Mouse (Mus musculus) liver, embryonic 14.5 days (tissue): ENCODE results near the gene Ifi203.
"Not testable (repeated sequence)": the region's sequence is repeated elsewhere in the genome, so short reads cannot be mapped to it uniquely, and the experiment has no call there.

Experiments used
- CTCF ChIP-seq: IDR thresholded peaks from 2 replicates; pipeline ENCODE4 v1.5.1; 2016; ENCODE audit warnings: antibody characterized with exemption, low read depth, control low read depth
- EP300 ChIP-seq: IDR thresholded peaks from 2 replicates; pipeline ENCODE4 v1.6.1; 2016; ENCODE audit warnings: antibody characterized with exemption, low read depth

DNA sequence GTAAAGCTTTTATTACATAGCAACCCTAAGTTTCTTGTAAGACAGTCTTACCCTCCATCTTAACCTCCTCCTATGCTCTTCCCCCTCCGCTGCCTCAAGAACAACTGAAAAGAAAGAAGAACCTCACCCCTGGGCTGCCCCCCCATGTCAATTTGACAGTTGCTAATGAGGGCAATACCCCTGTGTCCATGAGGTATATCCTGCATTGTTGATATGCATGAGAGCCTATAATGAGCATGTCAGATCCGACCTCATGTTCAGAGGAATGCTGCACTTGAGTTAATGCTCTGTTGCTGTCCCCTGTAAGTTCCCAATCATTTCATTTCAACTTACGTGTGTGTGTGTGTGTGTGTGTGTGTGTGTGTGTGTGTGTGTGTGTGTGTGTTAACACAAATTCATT is 17.5 kb upstream of the Ifi203 start:
- not testable (repeated sequence) for TF ChIP-seq CTCF, EP300
